Mouse (Mus musculus): Measurements from ENCODE around the gene Atp6ap1l. TPM values are rescaled to one million over a fixed set of nuclear protein-coding genes. Genes with fewer than 3 reads are reported as not detected.
A peak's percentile ranks its signal among the peaks of the same experiment; 100 is the strongest.

Gene Atp6ap1l
- total and polyA plus RNA-seq, 2 experiments from 2014 or later = 0.38 to 0.98 TPM

DNA sequence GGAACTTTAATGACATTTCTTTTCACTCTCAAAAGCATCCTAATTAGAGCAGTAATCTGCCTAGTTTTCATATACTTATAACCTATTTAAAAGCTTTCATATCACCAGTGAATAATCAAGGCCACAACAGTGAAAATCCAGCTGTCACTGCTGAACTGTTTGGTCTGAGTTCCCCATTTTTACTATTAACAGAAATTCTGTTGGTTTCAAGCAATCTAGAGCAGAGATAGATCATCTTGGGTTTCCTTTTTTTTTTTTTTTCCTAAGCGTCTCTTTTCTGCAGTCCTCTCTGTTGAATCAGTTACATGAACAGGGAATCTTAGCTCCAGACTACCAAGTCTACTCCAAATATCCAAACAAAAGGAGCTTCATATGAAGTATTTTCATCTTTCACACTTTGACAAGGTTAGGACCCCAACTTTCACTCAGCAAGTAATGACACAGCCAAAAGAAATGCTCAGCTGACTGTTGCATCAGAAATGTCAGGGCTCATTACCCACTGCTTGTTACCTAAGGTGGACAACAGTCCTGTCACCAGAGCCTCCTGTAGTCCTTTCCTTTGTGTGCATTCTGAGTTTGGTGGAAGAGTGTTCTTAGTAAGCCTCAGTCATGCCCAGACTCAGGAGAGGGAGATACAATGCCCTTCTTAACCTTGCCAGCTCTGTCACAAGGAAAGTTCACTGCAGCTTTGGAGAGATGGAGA is 23.3 kb downstream of the Atp6ap1l start:
- no peak overlapping the region for H3K4me3 ChIP-seq (ENCODE audit: low read depth, low read length)
- WGBS = 86% methylated on average over 1 of the region's 1 CpGs
- H3K4me2 ChIP-seq (ENCODE audit: low read depth, low read length) = no peak overlapping the region
- DNase-seq (ENCODE audit: low spot score) (no peak), ATAC-seq (ENCODE audit: insufficient read depth, low read depth) (no peak)
- no peaks in the 10 kb centered on the region for H3K36me3 ChIP-seq (replicated peaks; ENCODE audit: control insufficient read depth, insufficient read depth, low read length)
- H3K9me3 ChIP-seq (replicated peaks; ENCODE audit: control insufficient read depth, low read length) = no peaks in the 10 kb centered on the region
- no peaks in the 10 kb centered on the region for H3K27me3 ChIP-seq (ENCODE audit: control insufficient read depth, insufficient read depth, low read length)
- 0 out of 2 replicates have a peak, but pooled peaks cover 3% of the 10 kb centered on the region for H3K4me1 ChIP-seq (ENCODE audit: control insufficient read depth, insufficient read depth)
- TF ChIP-seq CTCF (IDR thresholded peaks at IDR 0.05; ENCODE audit: low read depth) (no peak), EP300 (IDR thresholded peaks at IDR 0.05; ENCODE audit: low read depth) (no peak)
- no peak overlapping the region for H3K9ac ChIP-seq (replicated peaks; ENCODE audit: low read depth, low read length)
- no peak overlapping the region for H3K27ac ChIP-seq (ENCODE audit: low read depth)

DNA sequence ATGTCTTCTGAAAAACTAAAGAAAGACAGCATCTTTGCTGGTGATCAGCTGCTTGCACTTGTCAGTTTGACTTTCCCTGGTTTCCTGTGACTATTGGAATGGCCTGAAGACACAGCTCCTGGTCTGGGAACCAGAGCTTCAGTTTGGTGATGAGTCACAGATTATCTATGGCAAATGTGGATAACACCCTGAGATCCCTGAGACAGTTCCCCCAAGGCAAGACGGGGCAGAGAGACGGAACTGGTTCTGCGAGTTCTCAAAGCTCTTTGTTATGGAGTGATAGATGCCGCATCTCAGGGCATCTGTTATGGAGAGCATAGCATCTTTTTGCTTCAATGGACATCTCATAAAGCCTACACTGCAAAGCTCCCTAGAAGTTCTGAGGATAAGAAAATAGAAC is 33.6 kb downstream of the Atp6ap1l start:
- ATAC-seq (ENCODE audit: insufficient read depth, low read depth) (no peak), DNase-seq (ENCODE audit: low spot score) (no peak)
- Histone ChIP-seq H3K4me2 (ENCODE audit: low read depth, low read length) (no peak overlapping the region), H3K36me3 (replicated peaks; ENCODE audit: control insufficient read depth, insufficient read depth, low read length) (no peaks in the 10 kb centered on the region), H3K9me3 (replicated peaks; ENCODE audit: control insufficient read depth, low read length) (no peaks in the 10 kb centered on the region), H3K9ac (replicated peaks; ENCODE audit: low read depth, low read length) (no peak overlapping the region), H3K4me1 (ENCODE audit: control insufficient read depth, insufficient read depth) (no peaks in the 10 kb centered on the region), H3K4me3 (ENCODE audit: low read depth, low read length) (no peak overlapping the region), H3K27ac (ENCODE audit: low read depth) (no peak overlapping the region), H3K27me3 (ENCODE audit: control insufficient read depth, insufficient read depth, low read length) (no peaks in the 10 kb centered on the region)
- TF ChIP-seq CTCF (IDR thresholded peaks at IDR 0.05; ENCODE audit: low read depth) (no peak), EP300 (IDR thresholded peaks at IDR 0.05; ENCODE audit: low read depth) (no peak)
- WGBS = 75% methylated on average over 4 of the region's 4 CpGs

DNA sequence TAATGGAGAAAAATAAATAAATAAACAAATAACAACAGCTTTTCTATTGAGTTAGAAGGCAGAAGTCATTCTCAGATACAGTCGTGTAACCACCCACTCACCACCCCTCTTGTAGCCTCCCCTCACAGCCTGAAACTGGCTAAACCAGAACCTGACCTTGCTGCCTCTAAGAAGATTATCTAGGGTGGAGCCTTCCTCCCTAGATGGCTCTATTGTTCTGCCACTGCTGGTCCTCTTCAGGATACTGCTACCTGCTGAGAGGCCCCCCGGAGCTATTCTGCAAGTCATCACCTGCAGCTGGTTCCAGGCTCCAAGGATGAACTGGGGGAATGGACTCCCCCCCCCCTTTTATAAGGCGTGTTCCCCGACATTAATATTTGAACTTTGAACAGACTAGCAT is 36.0 kb downstream of the Atp6ap1l start:
- no peak overlapping the region for H3K4me3 ChIP-seq (ENCODE audit: low read depth, low read length)
- 55% methylated on average over 4 of the region's 4 CpGs for WGBS
- DNase-seq (ENCODE audit: low spot score) (no peak), ATAC-seq (ENCODE audit: insufficient read depth, low read depth) (no peak)
- no peak overlapping the region for H3K4me2 ChIP-seq (ENCODE audit: low read depth, low read length)
- H3K36me3 ChIP-seq (replicated peaks; ENCODE audit: control insufficient read depth, insufficient read depth, low read length) = no peaks in the 10 kb centered on the region
- H3K9me3 ChIP-seq (replicated peaks; ENCODE audit: control insufficient read depth, low read length) = no peaks in the 10 kb centered on the region
- TF ChIP-seq CTCF (IDR thresholded peaks at IDR 0.05; ENCODE audit: low read depth) = no peak
- H3K27me3 ChIP-seq (ENCODE audit: control insufficient read depth, insufficient read depth, low read length) = no peaks in the 10 kb centered on the region
- H3K9ac ChIP-seq (replicated peaks; ENCODE audit: low read depth, low read length) = no peak overlapping the region
- no peaks in the 10 kb centered on the region for H3K4me1 ChIP-seq (ENCODE audit: control insufficient read depth, insufficient read depth)
- no peak overlapping the region for H3K27ac ChIP-seq (ENCODE audit: low read depth)

DNA sequence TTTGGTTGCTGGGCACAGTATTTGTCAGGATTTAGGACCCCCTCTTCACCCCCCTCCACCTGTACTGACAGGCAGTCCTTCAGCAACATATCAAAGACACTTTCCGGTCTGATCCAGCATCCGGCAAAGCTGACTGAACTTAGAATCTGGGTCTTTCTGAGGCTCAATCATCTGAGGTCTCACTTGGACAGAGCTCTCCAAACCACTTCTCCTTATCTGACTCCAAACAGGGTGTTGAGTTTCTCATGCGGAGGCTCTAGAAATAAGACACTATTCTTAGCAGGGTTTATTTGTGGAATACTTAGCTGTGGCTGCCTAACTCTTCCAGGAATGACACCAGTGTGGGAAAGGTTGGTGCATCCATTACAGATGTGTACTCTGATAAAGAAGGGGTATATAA is 43.0 kb downstream of the Atp6ap1l start:
- peaks cover 9% of the 10 kb centered on the region; the same call in 1 of the 2 replicates for H3K4me1 ChIP-seq (ENCODE audit: control insufficient read depth, insufficient read depth)
- no peak overlapping the region for H3K27ac ChIP-seq (ENCODE audit: low read depth)
- no peak overlapping the region for H3K4me3 ChIP-seq (ENCODE audit: low read depth, low read length)
- DNase-seq (ENCODE audit: low spot score) = peak; percentile 81
- H3K9me3 ChIP-seq (replicated peaks; ENCODE audit: control insufficient read depth, low read length) = no peaks in the 10 kb centered on the region
- 13% methylated on average over 3 of the region's 3 CpGs for WGBS
- no peak overlapping the region for H3K9ac ChIP-seq (replicated peaks; ENCODE audit: low read depth, low read length)
- peak; percentile 94 for ATAC-seq (ENCODE audit: insufficient read depth, low read depth)
- no peaks in the 10 kb centered on the region for H3K27me3 ChIP-seq (ENCODE audit: control insufficient read depth, insufficient read depth, low read length)
- no peak overlapping the region for H3K4me2 ChIP-seq (ENCODE audit: low read depth, low read length)
- TF ChIP-seq EP300 (IDR thresholded peaks at IDR 0.05; ENCODE audit: low read depth) (peak; percentile 75; the same call in 1 of the 2 replicates), CTCF (IDR thresholded peaks at IDR 0.05; ENCODE audit: low read depth) (no peak)
- H3K36me3 ChIP-seq (replicated peaks; ENCODE audit: control insufficient read depth, insufficient read depth, low read length) = no peaks in the 10 kb centered on the region

DNA sequence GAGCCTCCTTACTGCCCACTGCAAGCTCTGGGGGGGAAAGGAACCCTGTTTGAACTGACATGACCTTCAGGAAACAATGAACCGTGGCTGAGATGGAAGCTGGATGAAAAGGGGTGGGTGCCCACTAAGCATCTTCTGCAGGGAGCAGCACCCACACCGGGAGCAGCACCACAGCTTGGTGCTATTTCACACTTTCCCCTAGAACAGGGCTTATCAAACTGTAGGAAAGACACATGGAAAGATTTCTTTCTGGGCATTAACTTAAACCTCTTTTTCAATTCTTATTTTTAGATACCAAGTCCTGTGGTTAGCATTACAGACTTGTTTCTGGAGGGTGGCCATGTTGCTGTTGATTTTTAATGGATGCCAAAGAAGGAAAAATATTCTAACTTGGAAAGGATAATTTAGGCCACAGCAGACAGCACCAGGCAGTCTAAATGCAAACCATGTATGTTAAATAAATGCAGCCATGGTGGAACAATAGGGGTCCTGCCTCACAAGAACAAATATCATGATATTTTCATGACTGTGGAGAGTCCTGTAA is 44.2 kb downstream of the Atp6ap1l start:
- WGBS = 64% methylated on average over 2 of the region's 2 CpGs
- H3K4me2 ChIP-seq (ENCODE audit: low read depth, low read length) = no peak overlapping the region
- ATAC-seq (ENCODE audit: insufficient read depth, low read depth) (no peak), DNase-seq (ENCODE audit: low spot score) (no peak)
- H3K4me1 ChIP-seq (ENCODE audit: control insufficient read depth, insufficient read depth) = peaks cover 9% of the 10 kb centered on the region; the same call in 1 of the 2 replicates
- H3K27me3 ChIP-seq (ENCODE audit: control insufficient read depth, insufficient read depth, low read length) = no peaks in the 10 kb centered on the region
- H3K9ac ChIP-seq (replicated peaks; ENCODE audit: low read depth, low read length) = no peak overlapping the region
- no peaks in the 10 kb centered on the region for H3K36me3 ChIP-seq (replicated peaks; ENCODE audit: control insufficient read depth, insufficient read depth, low read length)
- TF ChIP-seq CTCF (IDR thresholded peaks at IDR 0.05; ENCODE audit: low read depth) = no peak
- TF ChIP-seq EP300 (IDR thresholded peaks at IDR 0.05; ENCODE audit: low read depth) = no peak
- H3K9me3 ChIP-seq (replicated peaks; ENCODE audit: control insufficient read depth, low read length) = no peaks in the 10 kb centered on the region
- no peak overlapping the region for H3K4me3 ChIP-seq (ENCODE audit: low read depth, low read length)
- no peak overlapping the region for H3K27ac ChIP-seq (ENCODE audit: low read depth)
